Mouse (Mus musculus): ENCODE measurements at regions not wholly inside any gene's neighbourhood (a gene's known extent, or its start where the extent isn't known, plus 50 kb on each side); places are given as distances from the start of the nearest gene placed in this dataset.

DNA sequence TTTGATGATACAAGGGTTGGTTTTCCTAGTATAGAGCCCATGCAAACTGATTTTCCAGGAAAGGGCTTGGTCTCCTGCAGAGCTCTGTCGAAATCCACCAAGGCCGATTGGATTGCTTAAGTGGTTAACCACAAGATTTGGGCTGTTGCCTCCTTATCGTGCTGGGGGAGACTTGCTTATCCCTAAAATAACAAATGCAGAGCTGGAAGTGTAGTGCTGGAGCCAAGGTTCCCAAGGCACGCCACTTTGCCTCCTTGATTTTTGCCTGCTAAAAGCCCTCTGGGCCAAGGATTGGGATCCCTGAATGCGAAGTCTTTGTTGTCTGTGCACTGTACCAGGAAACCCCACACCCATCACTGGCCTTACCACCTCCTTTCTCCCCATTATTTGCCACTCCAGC is 52.8 kb upstream of the Tmem178 start:
- no peak overlapping the region for H3K4me3 ChIP-seq (replicated peaks; ENCODE audit: low read length)
- peaks cover 7% of the 10 kb centered on the region for H3K4me1 ChIP-seq (replicated peaks; ENCODE audit: low read depth, low read length)
- H3K36me3 ChIP-seq (ENCODE audit: insufficient read depth, low read length): no peaks in the 10 kb centered on the region
- TF ChIP-seq POU5F1 (IDR thresholded peaks at IDR 0.05; ENCODE audit: borderline replicate concordance, low read length) (no peak), CTCF (conservative IDR thresholded peaks at IDR 0.05; ENCODE audit: low read length) (no peak), NANOG (IDR thresholded peaks at IDR 0.05; ENCODE audit: borderline replicate concordance, low read length) (no peak)
- no peaks in the 10 kb centered on the region for H3K9me3 ChIP-seq (ENCODE audit: low read length)
- no peaks in the 10 kb centered on the region for H3K27me3 ChIP-seq (ENCODE audit: insufficient read depth, low read length)

DNA sequence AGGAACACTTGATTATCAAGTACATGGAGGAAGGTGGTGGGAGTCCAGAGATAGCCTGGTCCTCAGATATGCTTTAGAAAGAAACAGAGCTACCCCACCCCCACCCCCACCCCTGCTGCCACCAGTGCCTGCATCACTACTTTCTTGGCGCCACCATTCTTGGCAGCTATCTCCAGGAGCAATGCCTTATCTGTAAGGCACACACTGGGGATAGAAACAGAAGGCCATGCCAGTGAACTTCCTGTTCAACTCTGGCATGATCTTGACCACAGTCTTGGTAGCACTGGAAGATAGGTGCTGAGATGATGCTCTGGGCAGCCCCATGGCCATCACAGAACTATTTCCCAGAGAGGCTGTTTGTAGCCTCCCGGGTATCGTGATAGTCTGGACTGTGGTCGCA is 55.3 kb upstream of the Tmem178 start:
- Histone ChIP-seq H3K9me3 (ENCODE audit: low read length) (no peaks in the 10 kb centered on the region), H3K4me3 (replicated peaks; ENCODE audit: low read length) (no peak overlapping the region), H3K36me3 (ENCODE audit: insufficient read depth, low read length) (no peaks in the 10 kb centered on the region), H3K4me1 (replicated peaks; ENCODE audit: low read depth, low read length) (peaks cover 7% of the 10 kb centered on the region), H3K27me3 (ENCODE audit: insufficient read depth, low read length) (no peaks in the 10 kb centered on the region)
- TF ChIP-seq NANOG (IDR thresholded peaks at IDR 0.05; ENCODE audit: borderline replicate concordance, low read length) (no peak), POU5F1 (IDR thresholded peaks at IDR 0.05; ENCODE audit: borderline replicate concordance, low read length) (no peak), CTCF (conservative IDR thresholded peaks at IDR 0.05; ENCODE audit: low read length) (no peak)

DNA sequence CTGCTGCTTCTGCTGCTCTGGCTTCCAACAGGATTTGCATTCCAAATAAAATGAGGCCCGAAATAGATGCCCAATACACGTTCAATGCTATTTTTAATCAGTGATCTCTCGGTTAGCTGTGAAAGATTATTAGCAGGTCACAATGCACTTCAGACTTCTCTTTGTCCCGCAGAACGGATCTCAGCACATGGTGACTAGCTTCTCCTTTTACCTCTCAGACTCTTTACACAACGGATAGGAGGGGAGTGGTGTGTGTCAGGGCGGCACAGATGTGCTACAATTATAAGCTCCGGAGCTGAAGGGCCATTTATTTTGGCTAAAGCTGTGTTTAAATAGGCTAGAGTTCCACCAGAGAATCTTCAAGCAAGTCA is 56.7 kb upstream of the Tmem178 start:
- Histone ChIP-seq H3K4me1 (replicated peaks; ENCODE audit: low read depth, low read length) (peaks cover 7% of the 10 kb centered on the region), H3K9me3 (ENCODE audit: low read length) (no peaks in the 10 kb centered on the region), H3K27me3 (ENCODE audit: insufficient read depth, low read length) (no peaks in the 10 kb centered on the region), H3K4me3 (replicated peaks; ENCODE audit: low read length) (no peak overlapping the region), H3K36me3 (ENCODE audit: insufficient read depth, low read length) (no peaks in the 10 kb centered on the region)
- TF ChIP-seq NANOG (IDR thresholded peaks at IDR 0.05; ENCODE audit: borderline replicate concordance, low read length) (no peak), CTCF (conservative IDR thresholded peaks at IDR 0.05; ENCODE audit: low read length) (no peak), POU5F1 (IDR thresholded peaks at IDR 0.05; ENCODE audit: borderline replicate concordance, low read length) (no peak)

DNA sequence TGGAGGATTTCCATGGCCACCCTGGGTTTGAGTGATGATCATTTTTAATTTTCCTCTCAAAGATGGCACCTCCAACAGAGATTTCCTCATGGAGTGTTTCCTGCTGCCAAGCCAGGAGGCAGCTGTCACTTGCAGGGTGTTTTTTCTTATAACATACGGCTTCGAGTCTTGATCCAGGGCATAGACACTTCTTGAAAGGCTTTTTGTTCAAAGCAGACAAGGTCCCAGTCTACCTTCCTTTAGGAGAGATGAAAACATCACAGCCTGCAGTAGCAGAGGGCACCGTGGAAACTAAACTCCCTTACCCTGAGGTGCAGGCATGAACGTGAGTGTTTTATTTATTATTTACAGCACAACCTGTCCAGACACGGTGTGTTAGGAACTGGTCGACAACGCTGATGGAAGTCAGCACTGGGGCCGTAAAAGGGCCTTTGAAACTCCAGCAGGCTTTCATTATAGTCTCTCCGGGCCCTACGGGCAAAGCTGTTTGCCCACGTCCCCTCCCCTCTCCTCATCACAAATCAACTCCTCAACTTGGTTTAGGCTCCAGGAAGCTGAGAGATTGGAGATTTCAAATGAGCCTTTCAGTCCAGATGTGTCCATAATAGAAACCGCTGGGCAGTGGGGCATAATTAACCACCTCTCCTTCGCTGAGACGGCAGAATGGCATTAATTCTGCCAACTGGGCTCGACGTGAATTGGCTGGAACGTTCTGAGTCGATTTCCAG is 57.2 kb upstream of the Tmem178 start:
- H3K27me3 ChIP-seq (ENCODE audit: insufficient read depth, low read length): no peaks in the 10 kb centered on the region
- H3K4me3 ChIP-seq (replicated peaks; ENCODE audit: low read length): no peak overlapping the region
- peaks cover 7% of the 10 kb centered on the region for H3K4me1 ChIP-seq (replicated peaks; ENCODE audit: low read depth, low read length)
- TF ChIP-seq CTCF (conservative IDR thresholded peaks at IDR 0.05; ENCODE audit: low read length) (no peak), NANOG (IDR thresholded peaks at IDR 0.05; ENCODE audit: borderline replicate concordance, low read length) (no peak), POU5F1 (IDR thresholded peaks at IDR 0.05; ENCODE audit: borderline replicate concordance, low read length) (no peak)
- no peaks in the 10 kb centered on the region for H3K9me3 ChIP-seq (ENCODE audit: low read length)
- no peaks in the 10 kb centered on the region for H3K36me3 ChIP-seq (ENCODE audit: insufficient read depth, low read length)

DNA sequence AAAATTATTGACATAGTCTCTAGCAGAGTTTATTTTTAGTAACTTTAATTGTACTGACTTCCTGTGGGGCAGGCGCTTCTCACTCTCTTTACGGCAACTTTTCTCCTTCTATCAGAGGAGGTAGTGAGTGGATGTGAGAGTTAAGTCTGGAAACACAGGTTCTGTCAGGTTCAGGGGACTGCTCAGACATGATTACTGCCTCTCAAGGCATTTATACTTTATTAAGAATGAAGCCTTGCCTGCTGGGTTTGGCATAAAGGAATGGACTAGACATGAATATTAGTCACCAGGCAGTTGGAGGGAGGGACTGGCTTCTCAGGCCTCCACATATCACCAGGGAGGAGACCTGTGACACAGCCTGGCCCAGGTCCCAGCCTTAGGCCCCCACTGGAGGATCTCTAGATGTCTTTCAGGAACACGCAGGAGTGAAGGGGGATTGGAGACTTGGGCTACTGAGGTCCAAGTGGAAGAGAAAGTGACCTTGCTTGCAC is 58.2 kb upstream of the Tmem178 start:
- TF ChIP-seq CTCF (conservative IDR thresholded peaks at IDR 0.05; ENCODE audit: low read length): no peak
- no peak for TF ChIP-seq NANOG (IDR thresholded peaks at IDR 0.05; ENCODE audit: borderline replicate concordance, low read length)
- no peak for TF ChIP-seq POU5F1 (IDR thresholded peaks at IDR 0.05; ENCODE audit: borderline replicate concordance, low read length)
- H3K36me3 ChIP-seq (ENCODE audit: insufficient read depth, low read length): no peaks in the 10 kb centered on the region
- no peak overlapping the region for H3K4me3 ChIP-seq (replicated peaks; ENCODE audit: low read length)
- H3K9me3 ChIP-seq (ENCODE audit: low read length): no peaks in the 10 kb centered on the region
- H3K4me1 ChIP-seq (replicated peaks; ENCODE audit: low read depth, low read length): no peaks in the 10 kb centered on the region
- H3K27me3 ChIP-seq (ENCODE audit: insufficient read depth, low read length): no peaks in the 10 kb centered on the region

DNA sequence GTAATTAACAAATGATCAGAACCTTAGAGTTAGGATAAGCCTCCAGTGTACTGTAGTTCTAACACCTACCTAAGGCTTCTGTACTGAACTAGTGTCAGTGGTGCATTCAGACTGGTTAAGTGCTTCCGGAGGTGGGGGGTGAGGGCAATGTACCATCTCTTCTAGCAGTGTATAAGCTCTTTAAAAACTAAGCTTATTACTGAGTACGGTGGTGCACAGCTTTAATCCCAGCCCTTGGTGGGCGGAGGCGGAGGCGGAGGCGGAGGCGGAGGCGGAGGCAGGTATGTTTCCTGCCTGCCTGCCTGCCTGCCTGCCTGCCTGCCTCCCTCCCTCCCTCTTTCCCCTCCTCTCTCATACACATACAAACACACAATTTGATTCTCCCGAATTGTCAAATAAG is 58.7 kb upstream of the Tmem178 start:
- TF ChIP-seq POU5F1 (IDR thresholded peaks at IDR 0.05; ENCODE audit: borderline replicate concordance, low read length) (no peak), CTCF (conservative IDR thresholded peaks at IDR 0.05; ENCODE audit: low read length) (no peak), NANOG (IDR thresholded peaks at IDR 0.05; ENCODE audit: borderline replicate concordance, low read length) (no peak)

DNA sequence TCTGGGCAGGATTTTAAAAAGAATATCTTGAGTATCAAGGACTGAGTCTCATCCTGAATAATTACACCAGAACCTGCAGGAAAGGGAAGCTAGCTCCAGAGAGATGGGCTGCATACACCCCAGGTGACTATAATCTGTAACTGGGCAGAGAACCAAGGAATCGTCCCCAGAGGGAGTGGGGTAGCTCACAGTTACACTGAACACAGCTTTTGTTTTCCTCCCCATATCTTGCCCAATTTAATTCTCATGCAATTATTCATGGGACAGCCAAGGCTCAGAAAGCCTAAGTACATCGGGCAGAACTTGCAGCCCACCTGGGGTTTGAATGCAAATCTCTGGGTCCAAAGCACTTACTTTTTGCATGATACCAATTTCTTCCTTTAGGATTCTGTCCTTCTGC is 59.5 kb upstream of the Tmem178 start:
- no peak overlapping the region for H3K4me3 ChIP-seq (replicated peaks; ENCODE audit: low read length)
- H3K36me3 ChIP-seq (ENCODE audit: insufficient read depth, low read length): no peaks in the 10 kb centered on the region
- no peak for TF ChIP-seq CTCF (conservative IDR thresholded peaks at IDR 0.05; ENCODE audit: low read length)
- TF ChIP-seq POU5F1 (IDR thresholded peaks at IDR 0.05; ENCODE audit: borderline replicate concordance, low read length): no peak
- TF ChIP-seq NANOG (IDR thresholded peaks at IDR 0.05; ENCODE audit: borderline replicate concordance, low read length): no peak
- no peaks in the 10 kb centered on the region for H3K4me1 ChIP-seq (replicated peaks; ENCODE audit: low read depth, low read length)
- H3K9me3 ChIP-seq (ENCODE audit: low read length): no peaks in the 10 kb centered on the region
- no peaks in the 10 kb centered on the region for H3K27me3 ChIP-seq (ENCODE audit: insufficient read depth, low read length)

More for the DNA sequence above, 58.7 kb upstream of the Tmem178 start:
- no peaks in the 10 kb centered on the region for H3K9me3 ChIP-seq (ENCODE audit: low read length)
- no peak overlapping the region for H3K4me3 ChIP-seq (replicated peaks; ENCODE audit: low read length)
- no peaks in the 10 kb centered on the region for H3K27me3 ChIP-seq (ENCODE audit: insufficient read depth, low read length)
- no peaks in the 10 kb centered on the region for H3K4me1 ChIP-seq (replicated peaks; ENCODE audit: low read depth, low read length)
- no peaks in the 10 kb centered on the region for H3K36me3 ChIP-seq (ENCODE audit: insufficient read depth, low read length)

DNA sequence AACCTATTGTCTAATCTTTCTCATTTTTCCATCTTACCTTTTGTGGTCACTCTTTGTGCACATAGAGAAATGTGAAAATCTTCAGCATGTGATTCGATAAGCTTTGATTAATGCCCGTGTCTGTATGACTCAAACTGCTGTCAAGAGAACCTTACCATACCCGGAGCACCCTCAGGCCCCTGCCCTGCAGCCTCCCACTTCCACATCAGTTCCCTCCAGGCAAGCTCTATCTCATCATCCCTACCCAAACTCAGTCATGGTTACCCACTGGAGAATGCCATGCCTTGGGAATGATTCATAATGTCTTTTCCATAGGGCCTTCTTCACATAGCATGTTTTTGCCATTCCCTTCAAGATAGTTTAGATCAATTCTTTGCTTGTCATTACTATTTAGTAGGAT is 62.0 kb upstream of the Tmem178 start:
- Histone ChIP-seq H3K4me3 (replicated peaks; ENCODE audit: low read length) (no peak overlapping the region), H3K9me3 (ENCODE audit: low read length) (no peaks in the 10 kb centered on the region), H3K27me3 (ENCODE audit: insufficient read depth, low read length) (no peaks in the 10 kb centered on the region), H3K4me1 (replicated peaks; ENCODE audit: low read depth, low read length) (no peaks in the 10 kb centered on the region), H3K36me3 (ENCODE audit: insufficient read depth, low read length) (no peaks in the 10 kb centered on the region)
- TF ChIP-seq POU5F1 (IDR thresholded peaks at IDR 0.05; ENCODE audit: borderline replicate concordance, low read length): no peak
- TF ChIP-seq CTCF (conservative IDR thresholded peaks at IDR 0.05; ENCODE audit: low read length): no peak
- TF ChIP-seq NANOG (IDR thresholded peaks at IDR 0.05; ENCODE audit: borderline replicate concordance, low read length): no peak

DNA sequence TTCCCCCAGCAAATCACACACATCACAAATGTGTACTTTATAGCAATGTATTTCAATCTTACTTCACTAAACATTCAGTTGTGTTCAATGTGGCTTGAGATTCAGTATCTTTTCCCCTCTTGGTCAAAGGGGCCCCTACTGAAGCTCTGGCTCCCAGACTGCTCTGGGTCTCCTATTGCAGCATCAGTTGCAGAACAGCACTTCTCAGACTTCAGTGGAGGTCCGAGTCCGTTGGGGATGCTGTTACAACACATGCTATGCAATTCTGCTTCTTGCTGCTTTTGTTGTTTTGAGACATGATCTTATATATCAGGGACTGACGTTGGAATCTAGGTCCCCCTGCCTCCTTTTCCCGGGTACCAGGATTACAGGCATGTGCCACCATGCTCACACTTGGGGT is 64.1 kb upstream of the Tmem178 start:
- no peaks in the 10 kb centered on the region for H3K27me3 ChIP-seq (ENCODE audit: insufficient read depth, low read length)
- no peaks in the 10 kb centered on the region for H3K36me3 ChIP-seq (ENCODE audit: insufficient read depth, low read length)
- no peaks in the 10 kb centered on the region for H3K4me1 ChIP-seq (replicated peaks; ENCODE audit: low read depth, low read length)
- no peak for TF ChIP-seq POU5F1 (IDR thresholded peaks at IDR 0.05; ENCODE audit: borderline replicate concordance, low read length)
- TF ChIP-seq NANOG (IDR thresholded peaks at IDR 0.05; ENCODE audit: borderline replicate concordance, low read length): no peak
- TF ChIP-seq CTCF (conservative IDR thresholded peaks at IDR 0.05; ENCODE audit: low read length): no peak
- no peaks in the 10 kb centered on the region for H3K9me3 ChIP-seq (ENCODE audit: low read length)
- no peak overlapping the region for H3K4me3 ChIP-seq (replicated peaks; ENCODE audit: low read length)
